Mouse (Mus musculus) lung, postnatal 14 days (tissue): ENCODE measurements at regions not wholly inside any gene's neighbourhood (a gene's known extent, or its start where the extent isn't known, plus 50 kb on each side); places are given as distances from the start of the nearest gene placed in this dataset.

Experiments
- DNase-seq: peaks from one replicate; pipeline ENCODE4 v3.0.0; 2021

DNA sequence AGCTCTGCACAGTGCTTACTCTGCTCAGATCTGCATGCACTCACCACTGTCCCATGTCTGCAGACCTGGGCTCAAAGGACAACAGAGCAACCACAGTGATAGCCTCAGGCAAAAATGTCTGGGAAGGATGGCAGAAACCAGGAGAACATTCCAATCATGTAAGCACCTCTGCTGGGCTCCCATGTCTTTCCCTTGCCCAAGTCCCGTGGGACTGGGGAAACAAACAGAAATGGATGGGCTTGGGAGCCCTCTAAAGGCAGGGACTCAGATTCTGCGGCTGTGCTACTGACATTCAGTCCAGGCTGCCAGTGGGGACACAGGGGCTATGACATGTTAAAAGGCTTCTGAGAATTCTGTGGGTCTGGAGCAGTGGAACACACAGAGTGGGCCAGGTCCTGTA, 128.8 kb upstream of the Dock1 start:
- no peak for DNase-seq

DNA sequence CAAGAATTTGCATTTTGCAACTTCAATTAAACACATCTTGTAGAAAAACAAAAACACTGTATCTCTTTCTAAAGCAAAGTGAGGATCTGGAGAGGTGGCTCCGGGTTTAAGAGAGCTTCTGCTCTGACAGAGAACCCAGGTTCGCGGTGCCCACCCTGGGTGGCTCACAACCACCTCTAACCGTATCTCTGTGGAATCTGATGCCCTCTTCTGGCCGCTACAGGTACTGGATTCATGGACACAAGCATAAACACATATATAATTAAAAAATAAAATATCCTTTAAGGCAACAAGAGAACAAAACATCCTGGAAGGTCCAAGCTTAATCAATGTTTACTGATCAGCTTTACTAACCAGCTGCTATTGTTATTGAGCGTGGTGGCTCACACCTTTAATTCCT, 124.3 kb upstream of the Dock1 start:
- DNase-seq, result no peak

DNA sequence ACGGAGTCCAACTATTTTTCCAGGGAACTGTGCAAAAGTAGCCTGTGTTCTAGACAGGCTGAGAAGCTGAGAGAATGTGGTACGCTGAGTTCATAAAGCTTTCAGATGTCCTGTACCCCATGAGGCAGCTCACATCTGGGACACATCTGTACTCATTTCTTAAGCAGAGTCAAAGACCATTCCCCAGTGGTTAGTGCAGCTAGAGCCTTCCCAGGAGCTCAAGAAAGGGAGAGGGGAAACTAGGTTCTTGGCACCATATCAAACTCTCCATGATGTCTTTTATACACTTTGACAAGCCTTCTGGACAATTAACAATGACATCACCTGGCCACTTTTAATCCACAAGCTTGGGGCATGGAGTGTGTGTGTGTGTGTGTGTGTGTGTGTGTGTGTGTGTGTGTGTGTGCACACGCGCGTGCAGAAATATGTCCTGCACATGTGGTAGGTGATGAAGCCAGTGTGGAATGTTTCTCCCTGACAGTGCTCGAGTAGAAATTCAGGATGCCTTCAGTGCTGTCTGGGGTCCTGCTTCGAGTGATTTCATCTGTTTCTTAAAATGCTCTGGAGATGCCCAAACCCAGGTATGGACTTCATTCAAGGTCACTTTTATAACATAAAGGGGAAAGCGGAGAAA, 121.1 kb upstream of the Dock1 start:
- no peak for DNase-seq

DNA sequence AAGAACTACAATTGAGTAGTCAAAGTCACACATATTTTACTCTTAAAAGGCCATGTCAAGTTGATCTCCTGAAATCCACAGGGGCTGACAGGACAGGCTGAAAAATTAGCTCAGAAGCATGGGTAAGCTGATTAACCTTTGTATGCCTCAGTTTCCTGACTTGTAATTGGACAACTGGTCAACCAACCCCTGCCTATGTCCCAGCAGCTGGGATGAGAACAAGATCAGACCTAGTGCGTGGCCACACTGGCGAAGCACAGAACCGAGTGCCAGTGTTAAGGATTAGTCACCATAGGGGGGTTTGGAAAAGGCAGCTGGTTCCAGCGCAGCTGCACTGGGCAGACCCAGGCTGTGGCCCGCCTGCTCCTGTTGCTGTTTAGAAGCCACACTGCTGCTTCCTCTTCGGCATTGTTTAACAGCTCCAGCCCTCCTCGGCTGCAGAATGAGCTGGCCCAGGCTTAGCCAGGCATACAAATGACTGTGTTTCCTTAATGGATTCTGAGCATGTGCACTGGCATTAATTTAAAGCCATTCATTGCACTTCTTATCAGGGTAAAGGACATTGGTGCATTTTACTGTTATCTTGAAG, 120.1 kb upstream of the Dock1 start:
- peak; percentile 16 for DNase-seq

DNA sequence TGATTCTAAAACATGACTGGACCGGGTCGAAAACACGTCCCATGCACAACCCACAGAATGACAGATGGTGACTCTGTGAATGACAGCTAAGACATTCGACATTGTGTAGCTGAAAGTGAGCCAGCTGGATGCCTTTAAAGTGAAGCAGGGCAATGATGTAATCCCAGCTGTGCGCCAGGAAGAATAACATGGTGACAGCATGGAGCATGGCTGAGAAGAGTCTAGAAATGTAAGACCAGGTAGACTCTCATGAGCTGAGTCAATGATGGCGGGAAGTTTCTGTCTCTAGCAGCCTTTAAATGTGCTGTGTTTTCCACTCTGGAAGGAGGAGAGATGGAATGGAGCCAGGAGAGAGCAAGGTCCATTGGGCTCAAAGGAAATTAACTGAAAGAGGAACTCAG, 118.4 kb upstream of the Dock1 start:
- peak; percentile 47 for DNase-seq

DNA sequence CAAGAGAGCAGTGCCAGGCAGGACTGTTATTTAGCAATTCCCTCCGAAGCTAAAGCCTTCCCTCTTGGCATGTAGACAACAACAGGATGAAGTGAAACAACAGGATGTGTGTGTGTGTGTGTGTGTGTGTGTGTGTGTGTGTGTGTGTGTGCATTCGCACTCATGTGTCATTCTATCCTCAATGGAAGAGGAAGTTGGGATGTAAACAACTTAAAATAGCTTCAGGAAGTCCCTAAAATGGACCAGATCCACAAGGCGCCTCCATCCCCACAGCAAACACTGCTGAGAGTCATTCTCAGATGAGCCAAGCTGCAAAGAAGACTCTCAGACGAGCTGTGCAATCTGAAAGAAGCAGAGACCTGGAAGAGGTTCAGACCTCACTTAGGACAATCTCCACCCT, 114.4 kb upstream of the Dock1 start:
- DNase-seq, result peak; percentile 41

DNA sequence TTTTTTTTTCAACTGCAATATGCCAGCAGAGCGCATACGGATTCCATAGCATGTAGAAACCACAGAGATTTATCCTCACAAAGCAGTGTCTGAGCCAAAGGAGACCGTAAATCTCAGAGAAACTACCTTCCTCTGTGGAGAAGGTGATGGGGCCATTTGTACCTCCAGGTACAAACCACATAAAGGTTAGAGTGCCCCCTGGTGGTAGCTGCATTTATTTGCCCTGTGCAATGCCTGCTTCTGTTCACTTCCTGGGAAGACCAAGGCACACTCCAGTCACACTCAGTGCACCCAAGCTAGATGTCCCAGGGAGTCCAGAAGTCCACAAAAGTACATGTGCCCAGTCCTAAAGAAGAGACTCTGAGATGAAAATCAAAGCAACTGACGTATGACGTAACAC, 104.1 kb upstream of the Dock1 start:
- peak; percentile 90 for DNase-seq

DNA sequence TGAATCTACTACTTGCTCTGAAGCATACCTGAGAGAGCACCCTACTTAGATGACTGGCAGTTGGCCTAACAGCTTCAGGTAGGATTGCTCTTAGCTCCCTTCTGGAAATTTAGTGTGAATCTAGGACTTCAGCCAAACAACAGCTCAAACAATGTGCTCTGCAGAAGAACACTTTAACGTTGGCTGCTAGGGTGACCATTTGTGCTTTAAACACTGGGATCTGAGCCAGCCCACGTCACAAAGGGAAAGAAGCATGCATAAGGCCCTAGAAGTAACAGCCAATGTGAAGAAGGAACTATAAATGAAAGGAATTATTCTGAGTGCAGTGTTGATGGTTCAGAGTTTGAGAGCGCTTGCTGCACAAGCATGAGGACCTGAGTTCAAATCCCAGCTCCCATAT, 101.2 kb upstream of the Dock1 start:
- peak; percentile 57 for DNase-seq

DNA sequence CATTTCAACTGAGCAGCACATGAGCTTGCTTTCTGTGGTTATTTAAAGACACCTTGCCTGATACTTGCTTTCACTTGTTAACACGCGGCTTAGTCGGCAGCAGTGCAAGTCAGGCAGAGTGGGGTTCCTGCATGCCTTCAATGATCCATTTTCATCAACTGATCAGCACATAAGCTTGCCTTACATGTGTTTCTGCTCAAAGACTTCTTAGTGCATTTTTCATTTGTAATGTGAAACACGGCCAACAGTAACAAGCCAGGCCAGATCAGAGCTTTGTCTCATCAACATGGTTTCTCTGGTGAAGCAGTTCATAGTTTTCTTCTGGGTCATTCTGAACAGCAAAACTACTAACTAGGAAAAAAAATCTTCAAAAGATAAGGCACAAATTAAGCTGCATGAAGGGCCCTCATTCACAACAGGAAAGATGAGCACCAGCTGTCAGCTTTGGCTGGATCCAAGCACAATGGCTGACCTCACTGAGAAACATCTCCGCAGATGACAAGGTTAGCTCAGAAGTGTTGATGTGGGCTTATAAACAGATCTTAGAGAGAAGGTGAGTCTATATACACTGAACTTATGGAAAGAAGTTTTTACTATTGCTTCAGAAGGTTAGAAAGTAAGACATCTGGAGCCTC, 100.2 kb upstream of the Dock1 start:
- DNase-seq, result no peak

DNA sequence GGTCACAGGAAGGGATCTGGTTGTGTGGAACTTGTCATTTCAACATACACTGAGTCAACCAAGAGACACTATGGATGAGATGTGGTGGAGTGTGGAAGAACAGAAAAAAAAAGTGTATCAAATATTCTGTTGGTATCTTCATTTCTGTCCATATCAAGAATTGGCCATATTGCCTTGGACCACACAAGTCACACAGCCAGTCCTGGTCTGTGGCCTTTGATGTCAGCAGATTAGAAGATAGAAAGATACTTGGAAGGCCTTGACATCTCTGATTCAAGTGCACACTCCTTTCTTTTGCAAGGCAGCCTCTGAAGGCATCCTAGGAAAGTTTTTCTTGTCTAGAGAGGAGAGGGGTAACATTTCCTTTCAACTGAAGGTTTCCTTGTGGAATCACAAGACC, 88.7 kb upstream of the Dock1 start:
- no peak for DNase-seq

DNA sequence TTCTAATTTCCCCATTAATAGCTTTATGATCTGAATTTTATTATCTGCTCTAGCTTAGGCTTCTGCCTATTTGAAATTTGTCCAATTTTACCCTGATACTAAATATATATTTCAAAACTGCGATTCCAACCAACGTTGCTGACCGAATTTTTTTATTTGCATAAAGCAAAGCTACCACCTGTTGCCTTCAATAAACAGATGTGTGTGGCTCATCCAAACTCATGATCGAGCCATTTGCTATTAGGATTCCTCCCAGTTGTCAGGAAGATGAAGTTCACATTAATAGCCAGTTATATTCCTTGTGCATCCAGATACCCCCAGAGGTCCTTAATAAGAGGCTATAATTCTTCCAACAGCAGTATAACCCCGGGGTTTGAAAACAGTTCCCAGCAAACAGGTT, 85.0 kb upstream of the Dock1 start:
- DNase-seq, result no peak

DNA sequence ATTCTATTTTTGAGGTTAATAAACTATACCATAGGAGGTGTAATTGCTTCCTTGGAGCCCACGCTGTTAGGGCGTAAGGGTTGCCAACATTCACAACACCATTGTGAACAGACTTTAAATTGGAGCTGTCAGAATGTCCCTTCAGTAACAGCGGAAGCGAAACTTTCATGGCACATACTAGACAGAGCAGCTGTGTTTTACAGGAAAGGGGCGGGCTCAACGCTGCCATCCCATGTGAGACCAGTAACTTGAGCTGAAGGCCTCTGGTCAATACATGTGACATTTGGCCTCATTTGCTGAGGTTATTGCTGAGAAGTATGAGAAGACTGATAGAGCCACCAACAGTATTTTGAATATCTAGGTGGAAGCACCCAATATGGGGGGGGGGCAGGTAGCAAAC, 83.5 kb upstream of the Dock1 start:
- DNase-seq, result no peak

DNA sequence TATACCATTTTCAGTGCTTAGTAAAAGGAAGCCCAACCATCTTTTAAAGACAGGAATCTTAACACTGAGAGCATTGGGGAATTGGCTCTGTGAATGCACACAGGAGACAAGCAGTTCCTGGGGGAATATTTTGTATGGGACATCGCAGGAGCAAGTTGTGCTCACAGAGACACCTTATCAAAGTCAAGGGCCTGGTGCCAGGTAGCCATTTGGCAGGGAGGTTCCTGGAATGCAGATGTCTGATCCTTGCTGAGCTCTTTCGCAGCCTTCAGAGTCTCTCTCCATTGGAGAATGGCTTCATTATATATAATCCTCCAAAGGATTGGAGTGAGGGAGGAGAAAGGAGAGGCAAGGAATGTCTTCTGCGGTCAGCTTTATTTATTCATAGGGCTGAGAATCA, 62.6 kb upstream of the Dock1 start:
- DNase-seq, result no peak

DNA sequence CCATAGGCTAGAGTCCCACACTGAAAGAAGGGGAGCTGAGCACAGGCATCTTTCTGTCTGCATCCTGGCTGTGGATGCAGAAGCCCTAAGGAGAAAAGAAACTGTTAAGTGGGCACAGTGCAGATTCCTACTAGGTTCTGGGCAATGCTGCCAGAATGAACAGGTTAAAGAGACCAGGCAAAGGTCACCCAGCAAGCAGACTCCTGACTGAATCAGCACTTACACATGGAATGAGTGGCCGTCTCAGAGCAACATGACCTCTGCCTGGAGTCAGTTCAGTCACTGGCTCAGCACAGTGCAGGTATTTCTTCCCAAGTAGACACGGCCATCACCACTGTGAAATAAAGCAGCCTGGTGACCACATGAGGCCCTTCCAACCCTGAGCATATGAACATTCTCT, 60.3 kb upstream of the Dock1 start:
- no peak for DNase-seq

DNA sequence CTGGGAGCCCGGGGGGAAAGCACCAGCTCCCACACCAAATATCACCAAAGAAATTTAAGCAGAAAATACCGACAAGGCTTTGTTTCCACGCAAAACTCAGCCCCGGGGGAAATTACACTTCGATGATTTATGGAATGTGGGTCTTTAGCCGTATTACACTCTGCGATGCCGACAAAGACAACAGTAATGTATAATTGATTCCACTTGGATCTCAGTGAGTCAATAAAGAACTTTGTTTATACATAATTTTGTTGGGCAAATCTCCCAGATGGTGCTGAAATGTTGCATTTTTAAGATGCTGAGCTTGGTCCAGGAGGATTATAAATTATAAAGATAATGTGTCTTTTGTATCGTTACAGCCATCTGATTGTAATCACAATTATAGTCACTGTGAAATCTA, 59.1 kb upstream of the Dock1 start:
- no peak for DNase-seq

DNA sequence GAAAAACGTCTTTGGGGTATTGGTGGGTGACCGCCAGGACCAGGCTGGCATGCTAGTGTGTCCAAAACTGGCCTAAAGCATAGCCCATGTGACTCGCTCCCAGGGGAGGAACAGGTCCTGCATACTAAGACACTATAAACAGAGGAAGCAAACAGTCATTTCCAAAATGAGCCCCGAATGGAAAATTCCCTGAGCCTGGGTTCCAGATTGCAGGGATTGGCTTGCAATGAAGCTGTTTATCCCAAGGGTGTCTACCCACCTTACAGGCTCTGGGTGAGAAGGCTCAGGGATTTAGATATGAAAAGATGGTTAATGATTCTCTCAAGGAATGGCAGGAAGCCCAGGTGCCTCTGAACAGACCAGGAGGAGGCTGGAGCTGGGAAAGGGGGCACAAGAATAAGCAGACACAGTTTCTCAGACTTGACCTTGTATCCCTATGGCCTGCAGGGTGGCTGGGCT, 58.2 kb upstream of the Dock1 start:
- DNase-seq, result no peak

DNA sequence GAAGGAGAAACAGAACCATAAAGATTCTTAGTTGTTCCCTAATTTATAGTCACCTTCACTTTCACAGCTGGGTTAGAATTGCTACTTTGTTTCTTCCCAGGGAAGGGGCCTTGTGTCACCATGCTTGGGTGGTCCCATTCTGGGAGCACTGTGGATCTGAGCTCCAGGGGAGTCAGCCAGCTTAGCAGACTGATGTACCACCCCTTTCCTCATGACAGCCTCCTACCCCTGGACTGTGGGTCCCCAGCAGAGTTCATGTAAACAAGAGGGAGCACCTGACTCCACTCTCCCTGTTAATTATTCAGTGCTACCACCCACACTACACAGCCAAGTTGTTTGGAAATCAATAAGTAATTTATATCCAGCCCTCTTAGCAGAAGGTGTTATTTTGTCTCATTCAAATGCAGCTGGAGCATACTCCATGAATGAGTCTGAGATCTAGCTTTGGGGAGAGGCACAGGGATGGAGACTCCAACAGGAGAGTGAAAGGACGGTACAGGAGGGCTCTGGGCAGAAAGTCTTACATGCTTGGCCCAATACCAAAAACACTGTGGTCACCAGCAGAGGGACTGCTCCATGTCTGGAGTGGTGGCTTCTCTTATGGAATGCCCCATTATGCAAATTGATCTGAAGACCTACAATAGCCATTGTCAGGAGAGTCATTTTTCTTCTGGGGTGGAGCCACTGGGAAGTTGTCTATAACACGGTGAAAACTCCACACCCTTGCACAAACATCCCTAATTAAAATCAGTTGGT, 51.1 kb upstream of the Dock1 start:
- no peak for DNase-seq

DNA sequence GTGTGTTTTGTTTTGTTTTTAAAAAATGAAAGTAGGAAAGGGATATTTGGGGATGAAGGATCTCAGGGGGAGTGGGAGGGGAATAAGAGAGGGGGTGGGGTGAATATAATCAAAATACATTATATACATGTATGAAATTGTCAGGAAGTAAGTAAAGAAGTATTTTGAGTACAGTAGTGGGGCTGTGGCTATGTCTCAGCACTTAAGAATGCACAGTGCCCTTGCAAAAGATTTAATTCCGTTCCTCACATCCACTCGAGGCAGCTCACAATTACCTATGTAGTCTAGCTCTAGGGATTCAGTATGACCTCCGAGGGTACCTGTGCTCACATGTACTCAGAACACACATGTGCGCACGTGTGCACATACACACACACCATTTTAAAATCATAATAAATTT, 50.4 kb upstream of the Dock1 start:
- DNase-seq, result no peak
